Mouse (Mus musculus) lung, postnatal 25 days (tissue): Measurements from ENCODE around the gene Akr1c19.
"Not testable (repeated sequence)": the region's sequence is repeated elsewhere in the genome, so short reads cannot be mapped to it uniquely, and the experiment has no call there.

ENCODE experiments used
- DNase-seq: peaks from one replicate; pipeline ENCODE4 v3.0.0; 2022; ENCODE audit warnings: low spot score

Akr1c19 gene

GRCm38 (mm10) chr13:4265455-4265854 is 37.0 kb downstream of the Akr1c19 start:
- not testable (repeated sequence) for DNase-seq

GRCm38 (mm10) chr13:4270860-4271259 is 42.4 kb downstream of the Akr1c19 start:
- DNase-seq = no peak

- DNase-seq = no peak
Measured at GRCm38 (mm10) chr13:4277526-4277925, 49.0 kb downstream of the Akr1c19 start.

- no peak for DNase-seq
Measured at GRCm38 (mm10) chr13:4279284-4279683, 50.8 kb downstream of the Akr1c19 start, which contains the start of gene Akr1c12. TSS of gene Akr1c12 (minus strand) at chr13:4279433.

GRCm38 (mm10) chr13:4281471-4282412 is 53.2 kb downstream of the Akr1c19 start:
- peak; percentile 46 for DNase-seq

- DNase-seq = no peak
Measured at GRCm38 (mm10) chr13:4296991-4297390, 68.5 kb downstream of the Akr1c19 start.
